Mouse (Mus musculus) cerebellum, postnatal 4 days (tissue): Measurements from ENCODE around the gene Mycbp2.

Experiments
- DNase-seq, 2 experiments: peaks; one replicate each; pipeline ENCODE4 v3.0.0; 2022; ENCODE audit warnings: low spot score in 2 of 2, mixed read lengths in 1 of 2

Mycbp2 gene

DNA sequence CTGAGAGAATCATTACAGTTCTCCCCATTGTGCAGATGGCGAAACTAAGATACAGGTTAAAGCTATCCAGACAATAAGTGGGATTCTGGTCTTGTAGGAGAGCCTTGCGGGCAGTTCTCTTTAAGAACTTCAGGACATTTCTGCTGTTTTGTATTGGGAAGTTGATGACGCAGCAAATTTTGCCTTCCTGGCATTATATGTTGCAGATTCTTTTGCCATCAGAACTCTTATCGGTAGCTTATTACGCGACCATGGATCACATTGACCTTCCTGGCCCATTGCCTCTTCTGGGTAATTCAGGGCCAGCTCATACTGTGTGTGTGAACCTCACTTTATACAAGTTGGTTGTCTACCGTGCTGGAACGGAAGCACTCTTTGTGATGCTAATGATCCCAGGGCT, 272.8 kb downstream of the Mycbp2 start:
- no peak for DNase-seq

DNA sequence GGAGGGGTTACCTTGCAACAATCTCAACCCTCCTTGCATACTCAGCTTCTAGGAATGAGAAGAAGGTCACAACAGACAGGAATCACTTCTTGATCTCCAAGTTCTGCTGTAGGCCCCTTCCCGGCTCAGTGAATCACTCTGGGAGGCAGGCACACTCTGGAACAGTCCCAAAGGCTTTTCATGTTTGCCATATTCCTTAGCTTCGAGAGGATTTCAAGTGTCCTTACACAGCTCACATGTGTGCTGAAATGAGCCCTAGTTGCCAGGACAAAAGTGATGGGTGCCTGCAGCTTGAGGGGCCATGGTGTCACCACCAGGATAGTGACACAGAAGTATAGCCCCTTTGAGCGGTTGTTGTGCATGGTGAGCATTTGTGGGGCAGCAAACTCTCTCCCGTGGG, 273.9 kb downstream of the Mycbp2 start:
- DNase-seq, result no peak

DNA sequence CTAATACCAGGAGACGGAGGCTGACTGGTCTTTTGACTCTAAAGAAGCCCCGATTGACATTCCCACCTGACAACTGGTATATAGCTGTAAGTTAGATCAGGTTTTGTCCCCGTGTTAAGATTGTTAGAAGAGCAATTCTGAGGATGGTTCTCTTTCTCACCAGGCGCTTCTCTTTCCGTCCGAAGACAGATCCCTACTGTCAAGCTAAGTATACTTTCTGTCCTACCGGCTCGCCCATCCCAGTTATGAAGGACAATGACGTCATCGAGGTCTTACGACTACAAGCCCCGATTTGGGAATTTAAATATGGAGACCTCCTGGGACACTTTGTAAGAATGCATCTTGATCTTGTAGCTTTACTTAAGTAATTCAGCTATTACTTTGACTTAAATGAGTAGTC, 275.1 kb downstream of the Mycbp2 start:
- DNase-seq, result no peak

GRCm38 (mm10) chr14:103070790-103071189, 275.8 kb downstream of the Mycbp2 start:
- DNase-seq, result no peak

- peak; percentile 79 to 90 for DNase-seq
Observed at GRCm38 (mm10) chr14:103069864-103070611, 276.6 kb downstream of the Mycbp2 start, which contains the start of gene Cln5. Gene Cln5 (plus strand): TSS chr14:103070216.

- DNase-seq, result peak in 1 of 2 experiments; percentile 11
Observed at GRCm38 (mm10) chr14:103069465-103069863, 277.1 kb downstream of the Mycbp2 start.

DNA sequence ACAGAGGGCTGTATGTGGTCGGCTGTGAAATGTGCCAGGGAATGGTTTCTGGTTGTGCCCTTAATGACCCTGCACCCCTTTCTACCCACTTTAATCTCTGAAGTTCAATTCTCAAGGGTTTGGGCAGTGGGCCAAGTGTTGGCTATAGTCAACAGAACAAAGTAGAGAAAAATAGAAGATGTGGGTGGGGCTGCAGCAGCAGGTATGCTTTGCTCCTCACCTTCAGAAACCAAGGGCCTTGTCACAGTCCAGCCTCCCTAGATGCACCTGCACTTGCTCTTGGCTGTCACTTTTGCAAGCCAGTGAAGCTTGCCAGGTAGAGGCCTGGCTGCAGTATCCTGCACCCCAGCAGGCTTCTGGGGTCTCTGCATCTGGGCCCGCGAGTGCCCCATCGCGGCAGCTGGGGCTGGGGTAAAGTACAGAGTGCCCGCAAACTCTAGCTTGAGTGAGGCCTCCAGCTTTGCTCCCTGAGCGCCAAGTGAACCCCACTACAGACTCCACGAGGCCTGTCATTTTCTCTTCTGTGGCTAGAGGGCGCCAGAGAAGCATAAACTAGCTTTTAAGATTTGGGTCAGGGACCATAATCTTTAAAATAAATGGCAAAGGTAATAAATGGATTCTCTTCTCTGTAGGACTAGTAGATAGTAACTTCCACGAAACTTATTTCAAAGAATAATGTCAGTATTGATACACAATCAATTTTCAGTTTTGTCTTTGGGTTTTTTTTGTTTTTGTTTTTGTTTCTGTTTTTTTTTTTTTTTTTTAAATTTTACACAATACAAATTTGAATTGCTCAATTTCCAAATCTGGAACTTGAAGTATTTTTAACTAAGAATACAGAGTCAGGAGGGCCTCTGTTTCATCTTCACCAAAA, 281.1 kb downstream of the Mycbp2 start:
- peak; percentile 53 to 69 for DNase-seq
